Mouse (Mus musculus) C2C12 (cell line): ENCODE data around the gene Poglut1.

ENCODE experiments used
- CEBPB ChIP-seq: IDR thresholded peaks from one replicate; pipeline ENCODE4 v1.6.1; 2011; ENCODE audit warnings: low read depth, mild to moderate bottlenecking, control low read depth, moderate library complexity
- CTCF ChIP-seq: IDR thresholded peaks from one replicate; pipeline ENCODE4 v1.5.1; 2011; ENCODE audit not compliant: control insufficient read depth, insufficient read depth, insufficient read length
- FOSL1 ChIP-seq: IDR thresholded peaks from one replicate; pipeline ENCODE4 v1.8.0; 2011; ENCODE audit warnings: mild to moderate bottlenecking, low read length; ENCODE audit not compliant: poor library complexity, insufficient read depth, severe bottlenecking
- MAX ChIP-seq: IDR thresholded peaks from one replicate; pipeline ENCODE4 v1.6.1; 2011; ENCODE audit warnings: mild to moderate bottlenecking, control low read depth
- MYOD1 ChIP-seq: IDR thresholded peaks from one replicate; pipeline ENCODE4 v1.6.1; 2011; ENCODE audit warnings: low read depth; ENCODE audit not compliant: control insufficient read depth, insufficient read length
- MYOG ChIP-seq: IDR thresholded peaks from one replicate; pipeline ENCODE4 v1.6.1; 2011; ENCODE audit not compliant: control insufficient read depth, insufficient read length; ENCODE audit errors: extremely low read depth
- USF1 ChIP-seq: IDR thresholded peaks from one replicate; pipeline ENCODE4 v1.6.1; 2011; ENCODE audit warnings: low read depth, mild to moderate bottlenecking, control low read depth, moderate library complexity

- no peak for TF ChIP-seq MYOG
- TF ChIP-seq CTCF = no peak
- no peak for TF ChIP-seq MAX
- TF ChIP-seq CEBPB = no peak
- no peak for TF ChIP-seq FOSL1
- TF ChIP-seq USF1 = no peak
- TF ChIP-seq MYOD1 = no peak
Measured at GRCm38 (mm10) chr16:38521211-38521987, 28.7 kb downstream of the Poglut1 start.
